Mouse (Mus musculus): ENCODE measurements at regions not wholly inside any gene's neighbourhood (a gene's known extent, or its start where the extent isn't known, plus 50 kb on each side); places are given as distances from the start of the nearest gene placed in this dataset.

DNA sequence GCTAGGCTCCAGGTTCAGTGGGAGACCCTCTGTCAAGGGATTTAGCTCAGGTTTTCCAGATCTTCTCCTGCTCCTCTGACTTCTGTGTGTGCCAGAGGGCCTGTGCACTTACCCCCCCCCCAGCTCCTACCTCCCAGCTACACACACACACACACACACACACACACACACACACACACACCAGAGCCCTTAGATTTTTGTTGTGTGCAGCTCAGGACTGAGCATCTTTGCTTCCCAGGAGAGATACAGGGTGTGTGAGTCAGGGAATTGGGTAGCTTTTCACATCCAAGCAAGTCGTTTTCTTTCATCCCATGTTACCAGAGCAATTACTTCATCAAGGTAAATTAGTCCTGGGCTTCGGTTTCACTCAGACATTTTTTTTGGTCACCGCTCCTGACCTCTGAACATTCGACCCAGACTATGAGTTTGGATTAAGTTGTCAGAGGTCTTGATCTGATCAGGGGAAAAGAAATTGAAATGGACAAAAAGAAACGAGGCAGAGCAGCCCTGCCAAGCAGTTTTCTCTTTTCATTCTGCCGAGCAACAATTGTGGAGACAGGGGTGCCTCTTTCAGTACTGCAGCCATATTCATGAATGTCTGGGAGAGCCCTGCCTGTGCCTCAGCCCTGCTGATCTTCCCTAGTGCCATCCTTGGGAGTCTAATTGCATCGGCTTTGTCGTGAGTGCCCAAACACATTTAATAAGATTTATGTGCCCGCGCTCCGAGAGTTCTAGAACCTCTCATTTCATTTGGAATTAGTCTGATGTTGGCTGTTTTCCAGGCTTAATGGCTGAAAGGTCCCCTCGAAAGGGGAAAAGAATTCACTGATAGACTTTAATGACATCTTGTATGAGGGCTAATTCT lies 241.3 kb downstream of the 1500009L16Rik start:
- no peak for DNase-seq (ENCODE audit: low read depth, low spot score)

DNA sequence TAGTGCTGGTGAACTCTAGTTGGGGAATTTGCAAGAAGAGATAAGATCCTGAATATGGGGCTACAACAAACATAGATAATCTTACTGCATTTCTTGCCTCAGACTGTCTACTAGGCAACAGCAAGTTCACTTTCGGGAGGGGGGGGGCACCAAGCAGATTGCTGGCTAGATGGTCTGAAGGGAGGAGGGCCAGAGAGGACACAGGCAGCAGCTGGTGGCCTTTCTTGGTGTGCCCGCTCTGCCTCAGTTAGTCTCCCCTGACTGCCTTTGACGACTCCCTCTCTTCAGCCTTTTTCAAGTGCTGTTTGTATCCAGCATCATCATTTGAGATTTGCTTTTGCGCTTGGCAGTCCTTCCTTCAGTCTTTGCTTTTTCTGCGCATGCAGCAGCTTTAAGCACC lies 242.2 kb downstream of the 1500009L16Rik start:
- DNase-seq (ENCODE audit: low read depth, low spot score) = no peak

DNA sequence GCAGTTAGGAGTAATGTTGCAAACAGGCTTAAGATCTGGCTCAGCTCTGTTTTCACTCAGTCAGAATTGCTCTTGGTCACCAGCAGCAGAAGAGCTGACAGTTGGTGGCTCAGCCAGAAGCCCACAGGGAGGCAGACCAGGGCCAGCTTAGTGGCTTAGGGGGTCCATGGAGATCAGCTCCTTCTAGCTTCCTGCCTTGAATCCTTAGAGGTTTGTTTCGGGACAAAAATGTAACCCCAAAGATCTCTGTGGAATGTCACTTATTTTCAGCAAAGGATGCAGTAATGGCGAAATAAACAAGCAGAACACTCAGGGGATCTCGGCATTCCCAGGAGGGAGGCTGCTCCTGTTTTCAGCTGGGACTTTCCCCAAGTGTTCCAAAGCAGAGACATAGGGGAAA lies 247.8 kb downstream of the 1500009L16Rik start:
- no peak for DNase-seq (ENCODE audit: low read depth, low spot score)

DNA sequence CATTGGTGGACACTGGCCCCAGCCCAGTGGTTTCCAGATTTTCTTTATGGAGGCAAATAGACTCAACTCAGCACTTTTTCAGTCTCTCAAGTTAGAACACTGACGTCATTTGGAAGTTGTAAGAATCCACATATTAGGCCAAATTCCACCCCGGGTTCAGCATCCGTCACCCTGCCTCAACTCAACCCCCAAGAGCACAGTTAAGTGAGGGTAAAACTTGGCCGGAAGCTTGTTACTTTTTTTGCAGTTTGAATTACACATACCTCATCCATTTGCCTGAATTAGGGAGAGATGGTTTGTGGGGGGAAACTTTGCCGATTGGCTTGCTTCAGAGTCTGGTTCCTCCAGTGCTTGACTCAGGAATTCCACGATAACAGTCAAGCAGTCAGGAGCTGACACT lies 251.9 kb downstream of the 1500009L16Rik start:
- no peak for DNase-seq (ENCODE audit: low read depth, low spot score)

DNA sequence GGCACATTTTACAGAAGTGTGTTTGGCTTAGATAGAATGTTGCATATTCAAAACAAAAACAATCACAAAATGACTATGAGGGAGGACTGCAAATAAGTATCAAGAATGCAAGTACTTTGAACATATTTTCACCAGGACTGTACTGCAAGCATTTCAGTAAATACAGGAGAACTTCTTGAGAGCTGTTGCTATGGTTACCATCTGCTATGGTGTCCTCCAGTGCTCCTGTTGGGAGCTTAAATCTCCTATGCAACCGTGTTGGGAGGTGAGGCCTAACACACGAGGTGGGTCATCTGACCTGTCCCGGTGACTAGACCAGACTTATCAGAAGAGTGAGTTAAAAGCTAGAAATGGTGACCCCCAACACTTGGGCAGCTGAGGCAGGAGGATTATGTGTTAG lies 253.9 kb downstream of the 1500009L16Rik start:
- no peak for DNase-seq (ENCODE audit: low read depth, low spot score)

DNA sequence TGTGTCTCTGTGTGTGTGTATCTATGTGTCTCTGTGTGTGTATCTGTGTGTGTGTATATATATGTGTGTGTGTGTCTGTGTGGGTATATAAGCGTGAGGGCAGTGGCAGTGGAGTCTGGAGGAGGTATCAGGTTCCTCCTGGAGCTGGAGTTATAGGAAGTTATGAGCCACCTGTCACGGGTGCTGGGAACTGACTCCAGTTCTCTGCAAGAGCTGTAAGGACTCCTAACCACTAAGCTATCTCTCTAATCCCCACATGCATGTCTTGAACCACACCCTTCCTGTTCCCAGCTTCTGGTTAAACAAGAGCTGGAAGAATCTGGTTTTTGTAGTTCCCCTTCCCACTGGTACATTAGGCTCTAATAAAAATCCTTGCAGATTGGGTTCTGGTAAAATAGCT lies 257.3 kb downstream of the 1500009L16Rik start:
- no peak for DNase-seq (ENCODE audit: low read depth, low spot score)

DNA sequence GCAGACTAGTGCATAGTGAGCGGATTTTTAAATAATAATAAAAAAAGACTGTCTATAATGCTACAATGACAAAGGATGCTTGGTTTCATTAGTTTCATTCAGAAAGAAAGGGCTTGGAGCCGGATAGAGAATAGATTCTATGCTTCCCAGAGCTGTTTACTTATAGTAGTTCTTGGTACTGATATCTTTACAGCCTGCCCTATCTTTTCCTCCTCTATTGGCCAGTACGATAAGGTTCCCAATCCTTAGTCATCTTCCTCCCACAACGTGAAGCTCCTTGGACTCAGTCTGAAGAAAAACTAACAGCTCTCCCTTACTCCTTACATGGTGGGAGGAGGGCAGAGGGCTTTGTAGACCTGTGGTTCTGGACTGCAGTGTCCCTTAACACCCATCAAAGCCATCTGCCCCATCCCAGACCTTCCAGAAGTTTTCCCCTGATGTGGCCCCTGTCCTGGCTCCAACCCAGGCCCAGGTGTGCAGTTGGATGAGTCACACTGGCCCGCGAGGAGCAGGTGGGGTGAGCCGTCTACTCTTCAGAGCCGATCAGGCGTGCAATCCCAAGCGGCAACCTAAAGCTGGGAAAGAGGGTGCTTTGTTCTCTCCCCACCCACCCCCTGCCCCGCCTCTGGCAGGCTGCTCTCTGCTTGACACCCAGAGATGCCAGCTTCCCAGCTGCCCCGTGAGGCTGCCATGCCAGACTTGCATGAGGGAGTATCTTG lies 262.2 kb downstream of the 1500009L16Rik start:
- DNase-seq (ENCODE audit: low read depth, low spot score) = no peak

DNA sequence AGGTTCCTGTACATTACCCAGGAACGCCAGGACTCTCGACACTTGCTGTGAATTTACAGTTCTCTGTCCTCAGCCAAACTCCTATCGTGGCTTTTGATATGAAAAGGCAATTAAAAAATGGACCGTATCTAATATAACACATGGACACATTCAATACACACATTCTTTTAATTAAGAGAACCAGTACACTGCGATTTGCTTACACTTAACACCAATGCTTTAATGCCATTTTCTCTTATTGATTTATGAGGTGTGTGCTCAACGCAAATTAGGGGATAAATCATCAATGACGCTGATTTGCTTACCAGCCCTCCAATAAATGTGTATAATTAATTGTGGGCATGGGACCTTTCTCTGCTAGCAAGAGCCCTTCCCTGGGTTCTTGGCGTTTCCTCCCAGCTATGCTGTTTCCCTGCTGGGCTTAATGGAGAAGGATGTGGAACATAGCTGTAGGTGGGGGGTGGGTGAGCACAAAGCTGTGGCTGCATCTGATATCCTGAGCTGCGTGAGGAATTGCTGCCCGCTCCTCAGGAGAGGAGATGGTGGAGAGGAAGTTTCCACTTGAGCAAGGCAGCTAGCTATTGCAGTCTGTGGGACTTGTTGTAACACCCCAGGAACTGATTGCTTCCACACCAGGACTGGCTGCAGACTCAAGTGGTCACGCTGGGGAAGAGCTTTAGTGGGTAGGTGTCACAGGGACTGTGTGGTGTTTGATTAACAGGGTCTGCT lies 270.1 kb downstream of the 1500009L16Rik start:
- DNase-seq (ENCODE audit: low read depth, low spot score) = no peak

DNA sequence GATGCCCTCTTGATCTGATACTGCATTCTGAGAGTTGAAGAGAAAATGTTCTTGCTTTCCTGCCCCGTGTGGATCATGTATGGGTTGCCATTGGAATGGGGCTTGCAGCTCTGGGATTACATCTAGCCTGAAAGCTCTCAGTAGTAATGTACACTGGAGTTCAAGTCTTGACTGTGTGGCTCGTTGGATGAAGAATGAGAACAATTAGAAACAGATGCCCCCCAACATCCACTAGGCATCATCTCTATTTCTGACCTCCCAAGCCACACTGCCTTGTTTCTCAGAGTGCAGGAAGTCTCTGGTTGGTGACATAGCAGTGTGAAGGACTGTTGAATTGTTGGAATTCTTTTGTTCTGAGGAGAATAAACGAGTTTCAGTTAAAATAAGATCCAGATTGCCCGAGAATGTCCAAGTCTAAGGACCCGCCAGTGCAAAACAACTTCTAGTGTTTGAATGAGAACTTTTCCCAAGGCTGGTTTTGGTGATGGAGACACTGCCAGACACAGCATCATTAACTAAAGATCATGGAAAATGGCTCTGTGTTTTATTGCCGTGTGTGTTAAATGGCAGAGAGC lies 272.4 kb downstream of the 1500009L16Rik start:
- no peak for DNase-seq (ENCODE audit: low read depth, low spot score)

DNA sequence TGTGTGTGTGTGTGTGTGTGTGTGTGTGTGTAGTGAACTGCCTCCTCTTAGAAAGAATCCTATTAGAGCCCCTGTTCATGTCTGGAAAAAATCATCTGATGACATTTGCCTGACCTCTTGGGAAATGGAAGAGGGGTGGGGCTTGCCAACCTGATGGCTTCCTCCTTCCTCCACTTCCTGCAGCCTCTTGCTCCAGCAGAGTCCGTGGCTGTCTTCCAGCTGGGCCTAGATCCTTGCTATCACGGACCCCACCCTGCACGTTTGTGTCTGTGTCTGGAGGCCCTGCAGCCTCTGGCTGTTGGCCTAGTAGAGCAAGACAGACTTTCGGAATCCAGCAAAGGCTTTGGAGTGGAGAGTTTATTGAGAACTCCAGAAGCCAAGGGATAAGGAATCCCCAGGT lies 273.2 kb downstream of the 1500009L16Rik start:
- no peak for DNase-seq (ENCODE audit: low read depth, low spot score)

DNA sequence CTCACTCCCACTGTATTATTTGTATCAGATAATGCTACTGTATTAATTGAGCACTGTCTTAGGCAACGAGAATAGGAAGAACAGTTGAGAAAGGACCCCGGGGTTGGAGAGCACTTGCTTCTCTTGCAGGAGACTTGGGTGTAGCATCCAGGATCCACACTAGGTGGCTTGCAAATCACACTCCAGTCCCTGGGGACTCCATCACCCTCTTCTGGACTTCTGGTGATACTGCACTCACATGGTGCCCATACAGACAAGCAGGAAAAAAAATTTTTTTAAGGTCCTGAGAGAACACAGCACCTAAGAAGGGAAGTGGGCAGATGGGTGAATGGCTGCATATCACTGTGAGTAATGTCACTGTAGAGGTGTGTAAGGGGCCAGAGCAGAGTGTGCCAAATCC lies 273.8 kb downstream of the 1500009L16Rik start:
- no peak for DNase-seq (ENCODE audit: low read depth, low spot score)

DNA sequence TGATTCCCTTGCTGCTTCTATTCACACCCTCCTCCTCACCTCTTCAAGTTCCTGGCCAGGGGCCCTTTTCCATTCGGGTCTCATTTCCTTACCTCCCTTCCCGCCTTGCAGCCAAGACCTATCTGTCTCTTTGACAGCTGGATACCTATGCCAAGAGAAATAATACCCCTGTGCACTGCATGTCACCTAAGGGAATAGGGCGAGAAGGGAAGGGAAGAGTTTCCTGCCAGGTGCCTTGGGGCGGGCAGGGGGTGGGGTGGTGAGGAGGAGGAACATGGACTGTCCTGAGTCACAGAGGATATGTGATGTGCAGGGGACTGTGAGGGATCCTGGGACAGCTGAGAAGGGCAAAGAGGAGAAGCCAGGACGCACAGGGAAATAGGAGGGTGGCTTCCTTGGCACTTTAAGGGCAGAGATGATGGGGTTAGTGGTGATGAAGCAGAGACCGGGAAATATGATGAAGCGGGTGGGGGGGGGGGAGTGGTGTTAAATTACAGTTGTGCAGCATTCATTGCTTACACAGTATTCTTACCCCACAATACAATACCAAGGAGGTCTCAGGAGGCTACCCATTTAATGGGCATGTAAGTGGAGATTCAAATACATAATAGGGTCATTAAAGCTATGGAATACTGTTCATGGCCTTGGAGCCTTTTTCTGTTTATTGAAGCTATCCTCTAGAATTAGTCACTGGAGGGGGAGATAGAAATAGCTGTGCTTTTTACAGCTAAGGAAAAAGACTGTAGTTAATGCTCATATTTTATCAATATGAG lies 278.0 kb downstream of the 1500009L16Rik start:
- no peak for DNase-seq (ENCODE audit: low read depth, low spot score)

DNA sequence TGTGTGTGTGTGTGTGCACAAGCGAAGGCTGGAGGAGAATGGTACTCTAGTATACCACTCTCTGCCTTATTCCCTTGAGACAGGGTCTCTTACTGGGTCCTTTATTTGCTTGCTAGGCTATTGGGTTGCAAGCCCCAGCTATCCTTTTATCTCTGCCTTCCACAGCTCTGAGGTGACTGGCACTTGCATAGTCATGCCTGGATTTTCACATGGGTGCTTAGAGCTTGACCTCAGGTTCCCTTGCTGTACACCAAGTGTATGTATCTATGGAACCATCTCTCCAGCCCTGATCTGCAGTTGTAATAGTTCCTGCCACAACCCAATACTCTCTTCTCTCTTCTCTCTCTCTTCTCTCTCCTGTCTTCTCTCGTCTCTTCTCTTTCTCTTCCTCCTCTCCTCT lies 280.1 kb downstream of the 1500009L16Rik start:
- DNase-seq (ENCODE audit: low read depth, low spot score) = no peak

DNA sequence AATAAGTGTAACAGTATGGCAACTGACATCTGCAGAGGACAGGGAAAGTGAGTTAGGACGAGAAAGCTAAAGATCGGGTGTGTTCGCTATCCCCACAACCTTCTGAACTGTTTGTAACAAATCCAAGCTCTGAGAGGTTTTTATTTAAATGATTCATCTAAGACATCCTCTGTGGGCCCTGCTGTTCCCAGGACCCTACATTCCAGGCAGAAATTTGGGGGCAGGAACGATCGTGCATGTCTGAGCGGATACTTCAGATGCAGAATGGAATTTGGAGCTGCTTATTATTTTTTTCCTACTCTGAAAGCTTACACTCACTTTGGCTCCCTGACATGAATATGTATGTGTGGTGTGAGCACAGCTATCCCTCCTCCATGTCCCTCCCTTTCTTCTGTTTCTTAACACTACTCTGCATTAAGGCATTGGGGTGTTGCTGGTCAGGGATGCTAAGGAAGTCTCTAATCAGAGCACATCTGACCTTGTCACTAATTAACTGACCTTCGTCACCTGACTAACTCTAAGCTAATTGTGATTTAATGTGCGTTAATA lies 281.0 kb downstream of the 1500009L16Rik start:
- no peak for DNase-seq (ENCODE audit: low read depth, low spot score)

DNA sequence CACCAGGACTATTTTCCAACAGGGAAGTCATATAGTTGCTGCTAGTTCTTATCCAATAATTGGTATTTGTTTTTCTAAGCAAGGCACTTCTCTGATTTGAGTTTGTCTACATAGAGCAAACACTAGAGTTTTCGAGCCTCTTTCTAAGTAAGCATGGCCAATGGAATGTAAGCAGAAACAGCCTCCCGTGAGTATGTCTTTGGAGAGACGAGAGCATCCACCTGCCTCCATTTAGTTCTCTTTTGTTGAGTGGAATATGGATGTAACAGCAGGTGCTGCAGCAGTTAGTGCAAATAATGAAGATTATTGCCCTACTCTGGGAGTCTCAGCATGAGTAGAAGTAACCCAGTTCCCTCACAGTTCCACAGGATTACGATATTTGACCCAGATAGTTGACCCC lies 286.3 kb downstream of the 1500009L16Rik start:
- DNase-seq (ENCODE audit: low read depth, low spot score) = no peak

DNA sequence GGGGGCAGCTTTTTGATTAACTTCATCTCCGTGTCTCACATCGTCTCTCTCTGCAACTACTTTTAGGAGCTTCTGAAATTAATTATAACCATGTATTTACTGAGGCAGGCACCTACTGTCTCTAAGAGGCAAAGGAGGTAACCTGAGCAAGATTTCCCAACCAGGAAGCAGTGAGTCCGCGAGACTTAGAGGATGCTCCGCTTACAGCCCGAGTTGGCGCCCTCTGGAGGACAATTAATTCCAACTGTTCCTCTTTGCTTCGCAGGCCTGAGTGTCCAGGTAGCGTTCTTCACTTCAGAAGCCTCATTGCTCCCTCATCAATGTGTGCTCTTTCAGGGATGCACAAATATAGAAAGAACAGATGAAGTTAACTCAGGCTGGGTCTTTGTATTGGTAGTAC lies 296.7 kb downstream of the 1500009L16Rik start:
- DNase-seq (ENCODE audit: low read depth, low spot score) = peak; percentile 5

DNA sequence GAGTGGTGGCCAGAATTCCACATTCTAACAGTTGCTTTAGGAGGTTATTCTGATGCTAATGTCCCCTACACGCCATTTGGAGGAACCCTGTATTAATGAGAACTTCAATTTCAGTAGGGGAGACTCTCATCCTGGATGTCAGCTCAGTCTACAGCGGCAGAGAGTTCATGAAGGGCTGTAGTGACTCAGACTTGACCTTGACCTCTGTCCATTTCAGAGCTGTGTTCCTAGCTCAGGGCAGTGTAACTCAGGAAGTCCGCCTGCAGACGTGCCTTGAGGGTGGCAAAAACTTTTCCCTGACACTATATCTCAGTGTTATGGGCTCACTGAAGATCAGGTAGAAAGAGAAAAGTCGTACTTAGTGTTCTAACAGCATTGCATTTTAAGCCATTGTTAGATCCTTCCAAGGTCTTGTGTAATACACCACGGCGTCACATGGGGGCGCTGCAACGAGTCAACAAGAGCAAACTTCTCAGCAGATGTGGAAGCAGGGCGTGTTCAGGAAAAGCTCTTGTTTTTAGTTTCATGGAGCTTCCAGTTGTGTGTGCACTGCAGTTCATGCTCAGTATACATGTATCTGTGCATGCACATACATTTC lies 297.5 kb downstream of the 1500009L16Rik start:
- no peak for DNase-seq (ENCODE audit: low read depth, low spot score)

DNA sequence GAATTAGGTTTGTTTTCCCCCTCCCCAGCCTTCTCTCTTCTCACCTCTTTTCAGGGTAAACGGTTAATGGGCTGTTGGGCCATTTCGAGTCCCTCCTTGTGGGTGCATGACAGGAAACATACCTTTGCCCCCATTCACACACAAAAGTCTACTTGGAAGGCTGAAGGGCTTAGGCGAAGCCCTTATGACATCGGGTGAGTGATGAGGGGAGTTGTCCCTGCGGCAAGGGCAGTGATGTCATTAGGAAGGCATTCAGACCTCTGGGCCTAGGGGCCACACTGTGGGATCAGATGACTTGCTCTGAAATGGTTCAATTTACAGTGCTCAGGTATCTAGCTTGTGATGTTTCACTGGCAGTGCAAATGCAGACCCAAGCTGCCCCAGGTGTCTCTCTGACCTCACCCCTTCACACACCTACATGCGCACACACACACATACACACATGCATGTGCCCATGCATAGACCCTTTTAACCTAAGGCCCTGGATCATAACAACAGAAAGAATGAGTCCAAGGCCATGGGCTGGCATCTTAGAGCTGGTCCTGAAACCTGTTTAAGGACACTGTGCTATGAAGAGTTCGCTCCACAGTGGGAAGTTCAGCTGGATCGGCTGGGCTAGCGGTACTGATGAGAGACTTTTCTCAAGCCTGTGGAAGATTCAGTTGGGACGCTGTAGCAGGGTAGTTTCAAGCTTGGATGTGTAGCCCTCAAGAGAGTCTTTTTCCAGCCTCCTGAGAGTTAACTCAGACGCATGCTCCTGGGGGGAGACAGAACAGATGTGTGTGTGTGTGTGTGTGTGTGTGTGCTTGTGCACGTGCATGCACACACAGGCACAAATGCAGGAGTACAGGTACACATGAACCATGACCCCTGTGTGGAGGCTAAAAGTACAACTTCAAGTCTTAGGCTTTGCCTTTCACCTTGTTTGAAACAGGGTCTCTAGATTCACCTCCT lies 298.8 kb downstream of the 1500009L16Rik start:
- DNase-seq (ENCODE audit: low read depth, low spot score) = no peak

DNA sequence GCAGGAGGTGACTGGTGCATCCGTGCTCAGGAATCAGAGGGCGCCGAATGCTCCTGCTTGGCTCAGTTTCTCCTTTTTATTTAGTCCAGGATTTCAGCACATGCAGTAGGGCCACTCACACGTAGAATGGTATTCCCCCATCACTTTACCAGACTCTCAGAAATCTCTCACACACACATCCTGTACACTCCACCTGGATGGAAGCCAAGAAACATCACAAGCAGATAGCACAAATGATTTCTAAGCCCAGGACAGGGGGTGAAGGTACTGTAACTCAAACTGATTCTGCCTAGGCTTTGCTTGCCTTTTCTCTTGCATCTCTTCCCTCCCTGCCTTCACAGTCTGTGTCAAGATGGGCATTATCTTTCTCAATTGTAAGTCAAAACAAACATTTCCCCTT lies 301.6 kb downstream of the 1500009L16Rik start:
- no peak for DNase-seq (ENCODE audit: low read depth, low spot score)

All from CD4-positive helper T cell, adult 2 months (primary cell).